Mouse (Mus musculus) embryonic facial prominence, embryonic 10.5 days (tissue): Measurements from ENCODE around the gene Ppfia4. TPM values are rescaled to one million over a fixed set of nuclear protein-coding genes. Genes with fewer than 3 reads are reported as not detected.
"Not testable (repeated sequence)": the region's sequence is repeated elsewhere in the genome, so short reads cannot be mapped to it uniquely, and the experiment has no call there.

Source experiments
- DNase-seq: peaks from one replicate; pipeline ENCODE4 v3.0.0-alpha.2; 2017; ENCODE audit warnings: low spot score
- H3K27ac ChIP-seq: fragments of 300-500 bp; sonication (generic); replicated peaks from 2 replicates; pipeline ENCODE4 v1.5.1; 2016; ENCODE audit warnings: mild to moderate bottlenecking
- H3K27me3 ChIP-seq: fragments of 300-500 bp; sonication (generic); replicated peaks from 2 replicates; pipeline ENCODE4 v1.6.1; 2016; ENCODE audit warnings: low read depth, mild to moderate bottlenecking; ENCODE audit not compliant: poor library complexity, severe bottlenecking
- H3K36me3 ChIP-seq: fragments of 300-500 bp; sonication (generic); replicated peaks from 2 replicates; pipeline ENCODE4 v1.6.1; 2016; ENCODE audit warnings: mild to moderate bottlenecking, moderate library complexity
- H3K4me1 ChIP-seq: fragments of 300-500 bp; sonication (generic); 2 replicates; pipeline ENCODE4 v1.6.1; 2016
- H3K4me3 ChIP-seq: fragments of 300-500 bp; sonication (generic); 2 replicates; pipeline ENCODE4 v1.5.1; 2016; ENCODE audit warnings: mild to moderate bottlenecking, moderate library complexity
- H3K9me3 ChIP-seq: fragments of 300-500 bp; sonication (generic); 2 replicates; pipeline ENCODE4 v1.6.1; 2016; ENCODE audit warnings: mild to moderate bottlenecking
- WGBS: fragments of 180-500 bp; shearing (Covaris S2); methylation state at CpG from one replicate; pipeline ENCODE4 v1.1.7; 2016; 5-methylcytosine and 5-hydroxymethylcytosine counted together
- polyA plus RNA-seq: library from polyadenylated mRNA; unstranded; fragments of >200 nt; fragmentation: Nextera tagmentation; extraction: Ambion mirVana; gene quantifications from 2 replicates; pipeline ENCODE4 v1.2.1, GENCODE M21; 2016

Gene Ppfia4
- polyA plus RNA-seq, 1 experiment from 2014 or later, result 2.5 TPM

- DNase-seq, result no peak
- Histone ChIP-seq H3K27ac (peak overlapping the region; percentile 3; the same call in 1 of the 2 replicates), H3K4me3 (no peak overlapping the region), H3K27me3 (no peaks in the 10 kb centered on the region; the same call in 1 of the 2 replicates), H3K36me3 (no peaks in the 10 kb centered on the region), H3K4me1 (peaks cover 23% of the 10 kb centered on the region), H3K9me3 (no peaks in the 10 kb centered on the region)
- WGBS, result 52% methylated on average over 9 of the region's 9 CpGs
Observed at GRCm38 (mm10) chr1:134273493-134274395, 59.0 kb downstream of the Ppfia4 start.

- DNase-seq, result no peak
- no peaks in the 10 kb centered on the region; the same call in 1 of the 2 replicates for H3K27me3 ChIP-seq
- peaks cover 23% of the 10 kb centered on the region for H3K4me1 ChIP-seq
- no peak overlapping the region for H3K27ac ChIP-seq
- H3K4me3 ChIP-seq, result no peak overlapping the region
- no peaks in the 10 kb centered on the region for H3K9me3 ChIP-seq
- no peaks in the 10 kb centered on the region for H3K36me3 ChIP-seq
- WGBS, result 68% methylated on average over 5 of the region's 5 CpGs
Observed at GRCm38 (mm10) chr1:134272754-134273250, 59.9 kb downstream of the Ppfia4 start.

GRCm38 (mm10) chr1:134270026-134270425 is 62.7 kb downstream of the Ppfia4 start:
- Histone ChIP-seq H3K36me3 (no peaks in the 10 kb centered on the region), H3K4me1 (peaks cover 16% of the 10 kb centered on the region), H3K9me3 (no peaks in the 10 kb centered on the region), H3K4me3 (no peak overlapping the region), H3K27me3 (no peaks in the 10 kb centered on the region), H3K27ac (no peak overlapping the region)
- DNase-seq, result no peak
- WGBS, result 66% methylated on average over 7 of the region's 7 CpGs

- no peak overlapping the region for H3K27ac ChIP-seq
- WGBS, result 48% methylated on average over 2 of the region's 2 CpGs
- H3K4me3 ChIP-seq, result no peak overlapping the region
- H3K36me3 ChIP-seq, result no peaks in the 10 kb centered on the region
- no peaks in the 10 kb centered on the region for H3K4me1 ChIP-seq
- no peak for DNase-seq
- H3K9me3 ChIP-seq, result peaks cover 4% of the 10 kb centered on the region; the same call in 1 of the 2 replicates
- H3K27me3 ChIP-seq, result no peaks in the 10 kb centered on the region
Observed at GRCm38 (mm10) chr1:134265797-134266196, 66.9 kb downstream of the Ppfia4 start.

GRCm38 (mm10) chr1:134264341-134264740 is 68.4 kb downstream of the Ppfia4 start:
- DNase-seq, result no peak

GRCm38 (mm10) chr1:134249681-134250080 is 83.0 kb downstream of the Ppfia4 start:
- not testable (repeated sequence) for DNase-seq, H3K4me3 ChIP-seq, H3K27ac ChIP-seq, H3K36me3 ChIP-seq, H3K27me3 ChIP-seq, H3K4me1 ChIP-seq, H3K9me3 ChIP-seq
- WGBS, result 84% methylated on average over 1 of the region's 1 CpGs

More at GRCm38 (mm10) chr1:134264341-134264740, 68.4 kb downstream of the Ppfia4 start:
- peaks cover 13% of the 10 kb centered on the region; the same call in 1 of the 2 replicates for H3K9me3 ChIP-seq
- no peaks in the 10 kb centered on the region for H3K36me3 ChIP-seq
- no peaks in the 10 kb centered on the region for H3K4me1 ChIP-seq
- no peak overlapping the region for H3K27ac ChIP-seq
- no peak overlapping the region for H3K4me3 ChIP-seq
- no peaks in the 10 kb centered on the region for H3K27me3 ChIP-seq
- 92% methylated on average over 6 of the region's 6 CpGs for WGBS

Other genes with a start within 250 kb of the Ppfia4 start
- gene Chit1, start 221.7 kb downstream of the Ppfia4 start, polyA plus RNA-seq, result 0.09 TPM in 1 of 2 replicates, not detected in the other
- gene Chil1, start 150.8 kb downstream of the Ppfia4 start, polyA plus RNA-seq, result 0.96 and 0.99 TPM in 2 replicates
- gene Mybph, start 139.5 kb downstream of the Ppfia4 start, polyA plus RNA-seq, result 0.49 and 1.4 TPM in 2 replicates
- gene Adora1, start 97.5 kb downstream of the Ppfia4 start, polyA plus RNA-seq, result 0.28 and 0.65 TPM in 2 replicates
- gene Myog, start 42.9 kb downstream of the Ppfia4 start, polyA plus RNA-seq, result 0.62 and 3.1 TPM in 2 replicates
- 119 and 126 TPM in 2 replicates for gene Tmem183a, start 29.1 kb upstream of the Ppfia4 start, polyA plus RNA-seq
- not detected in 2 replicates for gene 4933406M09Rik, start 53.0 kb upstream of the Ppfia4 start, polyA plus RNA-seq
- 37.0 and 37.3 TPM in 2 replicates for gene Cyb5r1, start 72.6 kb upstream of the Ppfia4 start, polyA plus RNA-seq
- 75.8 and 76.2 TPM in 2 replicates for gene Adipor1, start 82.5 kb upstream of the Ppfia4 start, polyA plus RNA-seq
- gene Klhl12, start 122.6 kb upstream of the Ppfia4 start, polyA plus RNA-seq, result 39.1 and 42.6 TPM in 2 replicates
- gene Rabif, start 161.7 kb upstream of the Ppfia4 start, polyA plus RNA-seq, result 40.9 and 41.8 TPM in 2 replicates
- gene Mgat4e, start 216.8 kb upstream of the Ppfia4 start, polyA plus RNA-seq, result not detected in 2 replicates
- gene Kdm5b, start 227.2 kb upstream of the Ppfia4 start, polyA plus RNA-seq, result 78.4 and 79.0 TPM in 2 replicates